Mouse (Mus musculus) small intestine, adult 2 months (tissue): ENCODE results near the gene Tmem95. TPM values are rescaled to one million over a fixed set of nuclear protein-coding genes. Genes with fewer than 3 reads are reported as not detected.

ENCODE experiments used
- H3K27ac ChIP-seq: fragments of 200-500 bp; 2 replicates; pipeline ENCODE4 v1.5.1; 2012; ENCODE audit warnings: low read depth, low read length, control low read depth, inconsistent platforms; ENCODE audit not compliant: insufficient read depth
- H3K27me3 ChIP-seq: fragments of 200-500 bp; 2 replicates; pipeline ENCODE4 v1.6.1; 2012; ENCODE audit warnings: mild to moderate bottlenecking, moderate library complexity, low read length, inconsistent platforms; ENCODE audit not compliant: control insufficient read depth, insufficient read depth
- H3K36me3 ChIP-seq: fragments of 200-500 bp; 2 replicates; pipeline ENCODE4 v1.6.1; 2012; ENCODE audit warnings: mild to moderate bottlenecking, low read length, control low read depth, inconsistent platforms; ENCODE audit not compliant: control insufficient read depth, insufficient read depth
- H3K4me1 ChIP-seq: fragments of 200-500 bp; 2 replicates; pipeline ENCODE4 v1.6.1; 2012; ENCODE audit warnings: low read length, inconsistent platforms, mixed read lengths; ENCODE audit not compliant: control insufficient read depth, insufficient read depth, insufficient read length
- H3K4me3 ChIP-seq: fragments of 200-500 bp; 2 replicates; pipeline ENCODE4 v1.5.1; 2012; ENCODE audit warnings: low read depth, mild to moderate bottlenecking, control low read depth, inconsistent platforms, low read length, moderate library complexity
- CTCF ChIP-seq: fragments of 200-500 bp; IDR thresholded peaks from 2 replicates; pipeline ENCODE4 v1.5.1; 2012; ENCODE audit warnings: low read depth, mild to moderate bottlenecking, control low read depth, inconsistent platforms, low read length, moderate library complexity, mixed read lengths; ENCODE audit not compliant: insufficient replicate concordance, insufficient read length; ENCODE audit errors: extremely low read depth
- POLR2A ChIP-seq: fragments of 200-500 bp; IDR thresholded peaks from 2 replicates; pipeline ENCODE4 v1.6.1; 2012; ENCODE audit warnings: low read depth, mild to moderate bottlenecking, control low read depth, inconsistent platforms, low read length, moderate library complexity
- WGBS: fragments of 180-500 bp; shearing (Covaris S2); methylation state at CpG from one replicate; pipeline ENCODE4 v1.1.7; 2018; 5-methylcytosine and 5-hydroxymethylcytosine counted together
- polyA plus RNA-seq: library from polyadenylated mRNA; depleted of rRNA; stranded (reverse); fragments of >200 nt; gene quantifications from 2 replicates; pipeline ENCODE4 v1.2.3, GENCODE M21; 2012

The Tmem95 gene
- polyA plus RNA-seq, 1 experiment = not detected

DNA sequence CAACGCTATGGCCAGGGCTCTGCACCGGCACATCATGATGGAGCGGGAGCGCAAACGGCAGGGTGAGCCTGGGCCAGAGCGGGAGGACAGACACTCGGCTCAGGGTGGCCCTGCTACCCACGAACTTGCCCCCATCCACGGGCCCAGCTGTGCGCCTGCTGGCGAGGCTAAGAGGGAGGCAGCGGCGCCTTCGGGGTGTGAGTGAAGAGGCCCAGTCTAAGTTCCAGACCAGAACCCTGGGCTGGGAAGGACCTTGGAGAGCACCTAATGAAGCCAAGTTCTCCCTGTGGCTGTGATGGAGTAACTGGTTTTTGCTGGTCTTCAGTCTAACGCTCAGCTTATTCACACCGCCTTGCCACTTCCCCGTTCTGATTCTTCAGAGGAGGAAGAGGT, 36.5 kb upstream of the Tmem95 start:
- peaks cover 63% of the 10 kb centered on the region for H3K36me3 ChIP-seq
- TF ChIP-seq POLR2A (no peak), CTCF (no peak)
- peaks cover 14% of the 10 kb centered on the region for H3K4me1 ChIP-seq
- H3K27me3 ChIP-seq = no peaks in the 10 kb centered on the region
- peak overlapping the region; percentile 51 for H3K27ac ChIP-seq
- 2% methylated on average over 17 of the region's 17 CpGs for WGBS
- H3K4me3 ChIP-seq = peak overlapping the region; percentile 92

DNA sequence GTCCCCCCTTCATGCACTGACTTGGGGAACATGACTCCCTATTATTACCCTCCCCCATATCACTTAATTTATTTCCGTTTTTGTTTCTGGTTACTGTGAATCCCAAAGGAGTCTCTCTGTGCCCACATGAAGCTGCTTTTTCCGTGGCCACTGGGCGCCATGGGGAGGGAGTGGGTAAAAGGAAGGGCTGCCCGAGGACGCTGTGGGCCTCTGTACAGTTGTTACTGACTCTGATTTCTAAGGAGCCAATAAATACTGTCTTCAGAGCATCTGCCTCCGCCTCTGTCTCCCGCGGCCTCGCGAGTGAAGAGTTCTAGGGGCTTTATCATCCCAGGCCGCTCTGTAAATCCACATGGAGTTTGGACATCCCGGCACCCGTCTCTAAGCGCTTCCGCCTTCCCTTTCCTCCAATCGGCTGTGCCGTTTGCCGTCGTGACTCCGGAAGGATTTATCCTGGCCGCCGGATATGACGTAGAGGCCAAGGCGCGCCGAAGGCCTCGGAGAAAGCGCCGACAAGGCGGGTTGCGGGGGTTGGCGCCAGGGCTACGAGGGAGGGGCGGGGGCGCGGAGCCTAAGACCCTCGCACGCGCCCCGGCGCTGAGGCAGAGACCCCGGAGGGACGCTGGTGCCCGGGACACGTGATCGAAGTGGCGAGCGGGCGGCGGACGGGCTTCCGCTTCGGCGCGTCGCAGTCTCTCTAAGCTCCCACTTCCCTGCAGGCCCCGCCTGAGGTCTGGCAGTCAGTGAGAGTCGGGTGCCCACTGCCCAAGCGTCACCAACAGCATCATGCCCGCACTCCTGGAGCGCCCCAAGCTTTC, 35.9 kb upstream of the Tmem95 start, which contains the start of gene Gps2:
TSS of gene Gps2 (plus strand) at position 335 of the 818 bp plus-strand sequence.
- H3K4me1 ChIP-seq = peaks cover 9% of the 10 kb centered on the region
- peak within 1 kb of the TSS; percentile 92 for H3K4me3 ChIP-seq
- WGBS = 1% methylated on average over 61 of the region's 61 CpGs
- H3K27ac ChIP-seq = peak within 1 kb of the TSS; percentile 51
- peaks cover 67% of the 10 kb centered on the region for H3K36me3 ChIP-seq
- TF ChIP-seq POLR2A (peak; percentile 55; the same call in 1 of the 2 replicates), CTCF (no peak)
- H3K27me3 ChIP-seq = no peaks in the 10 kb centered on the region

- H3K36me3 ChIP-seq = peaks cover 67% of the 10 kb centered on the region
- H3K4me3 ChIP-seq = peak overlapping the region; percentile 92
- TF ChIP-seq CTCF = no peak
- no peak for TF ChIP-seq POLR2A
- no peaks in the 10 kb centered on the region for H3K27me3 ChIP-seq
- 73% methylated on average over 15 of the region's 15 CpGs for WGBS
- H3K27ac ChIP-seq = no peak overlapping the region
- peaks cover 9% of the 10 kb centered on the region for H3K4me1 ChIP-seq
These were observed 35.1 kb upstream of the Tmem95 start for GRCm38 (mm10) chr11:69912716-69913530.

GRCm38 (mm10) chr11:69911701-69912100, 33.9 kb upstream of the Tmem95 start:
- peak overlapping the region; percentile 52; the same call in 1 of the 2 replicates for H3K27ac ChIP-seq
- H3K4me3 ChIP-seq = peak overlapping the region; percentile 45
- H3K4me1 ChIP-seq = peaks cover 9% of the 10 kb centered on the region
- TF ChIP-seq POLR2A = no peak
- TF ChIP-seq CTCF = no peak
- peaks cover 68% of the 10 kb centered on the region for H3K36me3 ChIP-seq
- no peaks in the 10 kb centered on the region for H3K27me3 ChIP-seq
- 83% methylated on average over 6 of the region's 6 CpGs for WGBS

DNA sequence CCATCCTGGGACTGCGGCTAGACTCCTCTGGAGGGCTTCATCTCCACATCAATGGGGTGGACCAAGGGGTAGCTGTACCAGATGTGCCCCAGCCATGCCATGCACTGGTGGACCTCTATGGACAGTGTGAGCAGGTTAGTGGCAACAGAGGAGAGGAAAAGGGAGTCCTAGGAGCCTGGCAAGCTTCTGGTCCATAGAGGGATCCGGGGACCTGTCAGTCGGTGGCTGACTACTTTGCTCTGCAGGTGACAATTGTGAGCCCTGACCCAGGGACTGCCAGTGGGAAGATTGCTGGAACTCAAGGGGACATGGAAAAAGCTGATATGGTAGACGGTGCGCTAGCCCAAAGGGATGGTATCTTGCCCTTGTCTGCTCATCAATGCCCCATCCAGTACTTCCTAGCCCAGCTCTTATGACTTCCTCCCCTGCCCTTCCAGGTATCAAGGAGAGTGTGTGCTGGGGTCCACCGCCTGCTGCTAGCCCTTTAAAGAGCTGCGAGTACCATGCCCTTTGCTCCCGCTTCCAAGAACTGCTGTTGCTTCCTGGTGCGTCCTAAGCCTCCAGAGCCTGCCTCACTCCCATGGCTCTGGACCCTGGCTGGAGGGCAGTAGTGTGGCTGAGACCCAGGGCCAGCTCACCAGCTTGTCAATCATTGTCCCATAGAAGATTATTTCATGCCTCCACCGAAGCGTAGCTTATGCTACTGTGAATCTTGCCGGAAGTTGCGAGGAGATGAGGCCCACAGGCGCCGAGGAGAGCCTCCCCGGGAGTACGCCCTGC, 33.2 kb upstream of the Tmem95 start:
- 77% methylated on average over 17 of the region's 17 CpGs for WGBS
- Histone ChIP-seq H3K27ac (peak overlapping the region; percentile 52; the same call in 1 of the 2 replicates), H3K4me3 (peak overlapping the region; percentile 45), H3K27me3 (no peaks in the 10 kb centered on the region), H3K4me1 (peaks cover 9% of the 10 kb centered on the region), H3K36me3 (peaks cover 70% of the 10 kb centered on the region)
- no peak for TF ChIP-seq POLR2A

- TF ChIP-seq CTCF (no peak), POLR2A (no peak)
- Histone ChIP-seq H3K4me3 (no peak overlapping the region), H3K27ac (no peak overlapping the region), H3K36me3 (peaks cover 72% of the 10 kb centered on the region), H3K27me3 (no peaks in the 10 kb centered on the region), H3K4me1 (peaks cover 9% of the 10 kb centered on the region)
- 89% methylated on average over 8 of the region's 8 CpGs for WGBS
These were observed 32.4 kb upstream of the Tmem95 start for GRCm38 (mm10) chr11:69910177-69910576.
